Mouse (Mus musculus) adrenal gland, postnatal 10 days (tissue): ENCODE data around the gene Dlgap1. TPM values are rescaled to one million over a fixed set of nuclear protein-coding genes. Genes with fewer than 3 reads are reported as not detected.

Experiments used
- DNase-seq: peaks from one replicate; pipeline ENCODE4 v3.0.0; 2021; ENCODE audit warnings: mixed read lengths
- microRNA-seq: library from miRNA; unstranded; fragments of <30 nt; microRNA quantifications from one replicate; pipeline ENCODE4 v1.2.0, GENCODE M21; 2021
- total RNA-seq, 2 experiments: library from RNA; stranded (reverse); gene quantifications; 2 replicates each; pipeline ENCODE4 v1.2.3; 2021

Dlgap1 gene
- total RNA-seq, 2 experiments from 2014 or later: 14.3 to 21.0 TPM

GRCm38 (mm10) chr17:70868577-70869229 lies 899.8 kb downstream of the Dlgap1 start:
- no peak for DNase-seq

- DNase-seq: no peak
Measured at GRCm38 (mm10) chr17:70870581-70870980, 901.7 kb downstream of the Dlgap1 start.

Small RNA genes within 50 kb of the gene (microRNA-seq; reads per million reads assigned to microRNA genes)
- not detected for gene Mir1195
